Mouse (Mus musculus): ENCODE results near the gene Grifin.

DNA sequence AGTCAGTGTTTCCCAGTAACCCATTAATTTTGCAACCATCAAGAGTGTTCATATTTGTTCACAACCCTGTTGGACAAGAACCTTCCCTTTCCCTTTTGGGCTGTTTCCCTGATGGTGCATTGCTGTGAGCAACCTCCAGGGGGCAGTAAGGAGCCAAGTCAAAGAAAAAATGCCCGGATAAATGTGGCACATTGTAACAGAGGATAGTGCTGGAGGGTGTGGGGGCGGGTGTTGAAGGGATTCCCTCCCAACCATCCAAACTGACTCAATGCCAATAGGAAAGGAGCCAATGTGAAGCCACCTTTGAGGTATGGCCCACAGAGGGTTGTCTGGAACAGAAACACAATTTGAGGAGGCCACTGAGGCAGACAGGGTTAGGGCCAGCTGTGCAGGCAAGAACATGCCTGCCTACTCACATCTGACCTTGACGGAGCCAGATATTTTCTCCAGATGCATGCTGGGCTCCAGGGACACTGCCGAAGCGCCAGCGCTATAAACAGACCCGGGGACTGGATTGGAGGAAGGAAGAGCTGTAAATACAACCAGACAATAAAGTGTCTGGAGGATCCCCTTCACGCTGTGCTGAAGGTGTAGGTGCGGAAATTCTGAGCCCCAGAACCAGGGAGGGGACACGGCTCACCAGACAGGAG lies 3.6 kb upstream of the Grifin start:
- peak; percentile 90 for TF ChIP-seq CTCF (IDR thresholded peaks at IDR 0.05; ENCODE audit: low read depth)
- no peak for TF ChIP-seq EP300 (optimal IDR thresholded peaks at IDR 0.05)

Measured in stomach, postnatal 0 days (tissue).